Mouse (Mus musculus) CD4-positive, CD25-positive, alpha-beta regulatory T cell (primary cell): ENCODE measurements around the gene Kcng3. TPM values are rescaled to one million over a fixed set of nuclear protein-coding genes. Genes with fewer than 3 reads are reported as not detected.

Experiments
- polyA plus RNA-seq: library from polyadenylated mRNA; unstranded; fragments of 100-300 nt; shearing (Covaris generic); gene quantifications from one replicate; pipeline ENCODE4 v1.2.1, GENCODE M21; 2017

Gene Kcng3
- polyA plus RNA-seq = 0.08 TPM

GRCm38 (mm10) chr17:83631783-83632652, at the start of gene Kcng3:
Gene Kcng3 (minus strand): TSS chr17:83631895.

Other genes starting within 250 kb of the Kcng3 start
- 227 TPM for gene Cox7a2l, start 114.6 kb downstream of the Kcng3 start, polyA plus RNA-seq
- gene Mta3, start 74.3 kb upstream of the Kcng3 start, polyA plus RNA-seq = 90.4 TPM
- gene Haao, start 216.1 kb upstream of the Kcng3 start, polyA plus RNA-seq = 1.3 TPM